Mouse (Mus musculus) left cerebral cortex, postnatal 36 days (tissue): ENCODE measurements around the gene Prss40. TPM values are rescaled to one million over a fixed set of nuclear protein-coding genes. Genes with fewer than 3 reads are reported as not detected.

Experiments used
- total RNA-seq, 2 experiments: library from RNA; stranded (reverse); gene quantifications; 2 replicates each; pipeline ENCODE4 v1.2.3; 2021

The Prss40 gene
- total RNA-seq, 2 experiments from 2014 or later = not detected

Other genes starting within 250 kb of the Prss40 start
- gene Ccdc115, start 121.3 kb downstream of the Prss40 start, total RNA-seq = 10 to 100 TPM; 15.2 to 16.5 TPM
- 10 to 100 TPM; 29.7 to 35.1 TPM for gene Imp4, start 121.1 kb downstream of the Prss40 start, total RNA-seq
- gene Ptpn18, start 101.2 kb downstream of the Prss40 start, total RNA-seq = 1 to 10 TPM; 3.5 to 6.1 TPM
- not detected for gene Prss39, start 62.5 kb downstream of the Prss40 start, total RNA-seq
- not detected for gene Cfc1, start 25.3 kb downstream of the Prss40 start, total RNA-seq
- 10 to 100 TPM; 24.9 to 28.5 TPM for gene Amer3, start 18.7 kb upstream of the Prss40 start, total RNA-seq